Comparison of ENCODE assay signal across 9 mouse cellular contexts in genomic region chr11:54882671-54883070, GRCm38 (mm10). TPM values are rescaled to one million over a fixed set of nuclear protein-coding genes. Genes with fewer than 3 reads are reported as not detected.
A peak's percentile ranks its signal among the peaks of the same experiment; 100 is the strongest.
DNase-seq lines count a peak whose midpoint lies in the region; ATAC-seq and TF ChIP-seq lines count a peak whose summit lies in the region.
"Had no signal": no experiment of that assay in that cellular context is flagged by ENCODE, and none has a peak within 500 bp of the region (broad histone marks: within the 10 kb centered on the region; RNA-seq: fewer than 3 reads in every experiment).

No protein-coding gene starts in this region.

- no peaks in the 10 kb centered on the region for H3K27me3 ChIP-seq in hindbrain, postnatal 0 days (ENCODE audit: insufficient read depth, low read length)
- H3K27me3 ChIP-seq in hindbrain, embryonic 10.5 days (ENCODE audit: insufficient read depth, poor library complexity, severe bottlenecking): no peaks in the 10 kb centered on the region
- H3K27me3 ChIP-seq in heart, embryonic 14.5 days (ENCODE audit: control insufficient read depth, insufficient read depth, low read length): no peaks in the 10 kb centered on the region
- no peaks in the 10 kb centered on the region for H3K27me3 ChIP-seq in lung, postnatal 0 days (replicated peaks; ENCODE audit: insufficient read depth, low read length)
- no peaks in the 10 kb centered on the region for H3K27me3 ChIP-seq in midbrain, postnatal 0 days (ENCODE audit: insufficient read depth, low read length)

- 32% methylated on average over 8 of the region's 8 CpGs for WGBS in hindbrain, postnatal 0 days
- WGBS in hindbrain, embryonic 10.5 days: 38% methylated on average over 8 of the region's 8 CpGs
- 9% methylated on average over 8 of the region's 8 CpGs for WGBS in heart, embryonic 14.5 days
- 25% methylated on average over 8 of the region's 8 CpGs for WGBS in lung, postnatal 0 days
- 44% methylated on average over 8 of the region's 8 CpGs for WGBS in midbrain, postnatal 0 days

- no peaks in the 10 kb centered on the region for H3K36me3 ChIP-seq in hindbrain, postnatal 0 days (ENCODE audit: insufficient read depth, low read length)
- H3K36me3 ChIP-seq in hindbrain, embryonic 10.5 days: no peaks in the 10 kb centered on the region
- no peaks in the 10 kb centered on the region for H3K36me3 ChIP-seq in heart, embryonic 14.5 days (ENCODE audit: control insufficient read depth, insufficient read depth, low read length)
- no peaks in the 10 kb centered on the region for H3K36me3 ChIP-seq in lung, postnatal 0 days (ENCODE audit: insufficient read depth, low read length)
- no peaks in the 10 kb centered on the region for H3K36me3 ChIP-seq in midbrain, postnatal 0 days (ENCODE audit: insufficient read depth, low read length)

- no peaks in the 10 kb centered on the region for H3K9me3 ChIP-seq in hindbrain, postnatal 0 days (ENCODE audit: low read length)
- H3K9me3 ChIP-seq in hindbrain, embryonic 10.5 days: no peaks in the 10 kb centered on the region
- H3K9me3 ChIP-seq in heart, embryonic 14.5 days (ENCODE audit: control insufficient read depth, low read length): no peaks in the 10 kb centered on the region
- no peaks in the 10 kb centered on the region for H3K9me3 ChIP-seq in lung, postnatal 0 days (ENCODE audit: low read length)
- no peaks in the 10 kb centered on the region for H3K9me3 ChIP-seq in midbrain, postnatal 0 days (ENCODE audit: low read length)

- ATAC-seq in hindbrain, postnatal 0 days: no peak
- no peak for ATAC-seq in heart, embryonic 14.5 days (ENCODE audit: insufficient number of reproducible peaks, insufficient read depth, low FRiP score, low read depth)
- ATAC-seq in lung, postnatal 0 days: peak; percentile 52
- ATAC-seq in midbrain, postnatal 0 days (ENCODE audit: low FRiP score): no peak

- no peak overlapping the region for H3K27ac ChIP-seq in hindbrain, postnatal 0 days
- no peak overlapping the region for H3K27ac ChIP-seq in hindbrain, embryonic 10.5 days
- peak overlapping the region; percentile 79 to 88 for H3K27ac ChIP-seq in heart, embryonic 14.5 days (replicated peaks in 1 of 2; ENCODE audit: control insufficient read depth in 1 of 2, insufficient read depth in 1 of 2, low read depth in 2 of 2, low read length in 2 of 2)
- peak overlapping the region; percentile 68 for H3K27ac ChIP-seq in lung, postnatal 0 days (ENCODE audit: low read length)
- no peak overlapping the region for H3K27ac ChIP-seq in midbrain, postnatal 0 days (ENCODE audit: low read depth, low read length)

- no peaks in the 10 kb centered on the region for H3K4me1 ChIP-seq in hindbrain, postnatal 0 days (ENCODE audit: insufficient read depth, low read length)
- peaks cover 29% of the 10 kb centered on the region for H3K4me1 ChIP-seq in hindbrain, embryonic 10.5 days (replicated peaks)
- H3K4me1 ChIP-seq in heart, embryonic 14.5 days (ENCODE audit: control insufficient read depth in 2 of 2, insufficient read depth in 2 of 2, low read length in 2 of 2): peaks cover 33 to 43% of the 10 kb centered on the region in 2 experiments
- peaks cover 12% of the 10 kb centered on the region; the same call in 1 of the 2 replicates for H3K4me1 ChIP-seq in lung, postnatal 0 days (ENCODE audit: insufficient read depth, low read depth, low read length)
- no peaks in the 10 kb centered on the region for H3K4me1 ChIP-seq in midbrain, postnatal 0 days (ENCODE audit: insufficient read depth, low read length)

- no peak overlapping the region for H3K4me2 ChIP-seq in hindbrain, postnatal 0 days (ENCODE audit: low read depth, low read length)
- H3K4me2 ChIP-seq in heart, embryonic 14.5 days (ENCODE audit: low read length): no peak overlapping the region
- no peak overlapping the region for H3K4me2 ChIP-seq in lung, postnatal 0 days (replicated peaks; ENCODE audit: low read depth, low read length)
- no peak overlapping the region for H3K4me2 ChIP-seq in midbrain, postnatal 0 days (ENCODE audit: low read depth, low read length, poor library complexity, severe bottlenecking)

- H3K4me3 ChIP-seq in hindbrain, postnatal 0 days (ENCODE audit: low read length): no peak overlapping the region
- no peak overlapping the region for H3K4me3 ChIP-seq in hindbrain, embryonic 10.5 days
- H3K4me3 ChIP-seq in heart, embryonic 14.5 days (ENCODE audit: control insufficient read depth in 1 of 2, insufficient read depth in 1 of 2, low read depth in 1 of 2, low read length in 2 of 2): no peak overlapping the region
- no peak overlapping the region for H3K4me3 ChIP-seq in lung, postnatal 0 days (ENCODE audit: low read depth, low read length)
- no peak overlapping the region for H3K4me3 ChIP-seq in midbrain, postnatal 0 days (ENCODE audit: low read depth, low read length)

- DNase-seq in hindbrain, postnatal 0 days (ENCODE audit: low spot score): peak; percentile 16
- no peak for DNase-seq in hindbrain, embryonic 10.5 days (ENCODE audit: low spot score)
- peak; percentile 55 for DNase-seq in adrenal gland, adult 8-10 months
- DNase-seq in lung, postnatal 0 days (ENCODE audit: low spot score): peak; percentile 89
- DNase-seq in midbrain, postnatal 0 days (ENCODE audit: low spot score): no peak
- DNase-seq in cerebellum, postnatal 4 days (ENCODE audit: low spot score in 2 of 2): no peak
- no peak for DNase-seq in left cerebral cortex, adult 18-20 months (ENCODE audit: low spot score in 2 of 2)
- DNase-seq: thymus, postnatal 14 days had no signal

- TF ChIP-seq EP300 in lung, postnatal 0 days (IDR thresholded peaks at IDR 0.05): peak; percentile 80

- peak; percentile 16; the same call in 1 of the 2 replicates for TF ChIP-seq CTCF in hindbrain, postnatal 0 days (IDR thresholded peaks at IDR 0.05; ENCODE audit: low read depth)
- TF ChIP-seq CTCF in lung, postnatal 0 days (IDR thresholded peaks at IDR 0.05): peak; percentile 53
- no peak for TF ChIP-seq CTCF in midbrain, postnatal 0 days (IDR thresholded peaks at IDR 0.05)

- H3K9ac ChIP-seq in hindbrain, postnatal 0 days (replicated peaks; ENCODE audit: low read length): no peak overlapping the region
- peak overlapping the region; percentile 54 for H3K9ac ChIP-seq in heart, embryonic 14.5 days (ENCODE audit: low read length)
- no peak overlapping the region for H3K9ac ChIP-seq in lung, postnatal 0 days (replicated peaks; ENCODE audit: low read depth)
- no peak overlapping the region for H3K9ac ChIP-seq in midbrain, postnatal 0 days (replicated peaks; ENCODE audit: low read length, poor library complexity, severe bottlenecking)

RNA-seq across cellular contexts. Expression of gene Hint1, which starts 16.5 kb away (rescaled TPM):
- 521 and 547 TPM in 2 replicates for total RNA-seq in hindbrain, postnatal 0 days (2014; rRNA removed)
- 1,077 and 1,085 TPM in 2 replicates for polyA plus RNA-seq in hindbrain, postnatal 0 days (2015; fragmentation: Nextera tagmentation; extraction: Ambion mirVana)
- 626 and 627 TPM in 2 replicates for polyA plus RNA-seq in hindbrain, embryonic 10.5 days (2016; fragmentation: Nextera tagmentation; extraction: Ambion mirVana)
- 100 to 1,000 TPM; 236 to 370 (median 298) TPM for total RNA-seq in adrenal gland, adult 8-10 months (2022)
- polyA plus RNA-seq in heart, embryonic 14.5 days (2014; fragmentation: Nextera tagmentation; extraction: Ambion mirVana): 705 and 753 TPM in 2 replicates
- polyA plus RNA-seq in lung, postnatal 0 days (2015; fragmentation: Nextera tagmentation; extraction: Ambion mirVana): 500 and 528 TPM in 2 replicates
- total RNA-seq in midbrain, postnatal 0 days (2014; rRNA removed): 475 and 586 TPM in 2 replicates
- polyA plus RNA-seq in midbrain, postnatal 0 days (2015; fragmentation: Nextera tagmentation; extraction: Ambion mirVana): 1,006 and 1,130 TPM in 2 replicates
- total RNA-seq in left cerebral cortex, adult 18-20 months (2021): 100 to 1,000 TPM; 262 to 270 TPM

RNA-seq across cellular contexts. Expression of gene Gpx3, which starts 19.6 kb away (rescaled TPM):
- total RNA-seq in hindbrain, postnatal 0 days (2014; rRNA removed): 28.5 and 30.5 TPM in 2 replicates
- 78.0 and 78.1 TPM in 2 replicates for polyA plus RNA-seq in hindbrain, postnatal 0 days (2015; fragmentation: Nextera tagmentation; extraction: Ambion mirVana)
- polyA plus RNA-seq in hindbrain, embryonic 10.5 days (2016; fragmentation: Nextera tagmentation; extraction: Ambion mirVana): 108 and 121 TPM in 2 replicates
- 100 to 1,000 TPM in 3 of 4 experiments, 10 to 100 TPM in 1; 89.1 to 315 (median 150) TPM for total RNA-seq in adrenal gland, adult 8-10 months (2022)
- polyA plus RNA-seq in heart, embryonic 14.5 days (2014; fragmentation: Nextera tagmentation; extraction: Ambion mirVana): 1,228 and 1,448 TPM in 2 replicates
- 342 and 535 TPM in 2 replicates for polyA plus RNA-seq in lung, postnatal 0 days (2015; fragmentation: Nextera tagmentation; extraction: Ambion mirVana)
- total RNA-seq in midbrain, postnatal 0 days (2014; rRNA removed): 14.6 and 23.1 TPM in 2 replicates
- polyA plus RNA-seq in midbrain, postnatal 0 days (2015; fragmentation: Nextera tagmentation; extraction: Ambion mirVana): 69.3 and 70.3 TPM in 2 replicates
- 10 to 100 TPM in 1 of 2 experiments, 1 to 10 TPM in 1; 8.6 to 10.3 TPM for total RNA-seq in left cerebral cortex, adult 18-20 months (2021)

RNA-seq across cellular contexts. Expression of gene Lyrm7, which starts 22.0 kb away (rescaled TPM):
- total RNA-seq in hindbrain, postnatal 0 days (2014; rRNA removed): 2.6 and 3.1 TPM in 2 replicates
- polyA plus RNA-seq in hindbrain, postnatal 0 days (2015; fragmentation: Nextera tagmentation; extraction: Ambion mirVana): 5.1 and 5.7 TPM in 2 replicates
- polyA plus RNA-seq in hindbrain, embryonic 10.5 days (2016; fragmentation: Nextera tagmentation; extraction: Ambion mirVana): 3.0 and 5.2 TPM in 2 replicates
- total RNA-seq in adrenal gland, adult 8-10 months (2022): 10 to 100 TPM in 2 of 4 experiments, 1 to 10 TPM in 2; 3.4 to 14.4 (median 9.6) TPM
- 17.5 and 21.7 TPM in 2 replicates for polyA plus RNA-seq in heart, embryonic 14.5 days (2014; fragmentation: Nextera tagmentation; extraction: Ambion mirVana)
- 2.3 and 3.1 TPM in 2 replicates for polyA plus RNA-seq in lung, postnatal 0 days (2015; fragmentation: Nextera tagmentation; extraction: Ambion mirVana)
- total RNA-seq in midbrain, postnatal 0 days (2014; rRNA removed): 3.2 and 5.2 TPM in 2 replicates
- polyA plus RNA-seq in midbrain, postnatal 0 days (2015; fragmentation: Nextera tagmentation; extraction: Ambion mirVana): 7.9 and 8.8 TPM in 2 replicates
- 10 to 100 TPM; 30.1 to 31.1 TPM for total RNA-seq in left cerebral cortex, adult 18-20 months (2021)

Comparison
In these comparisons a context has a peak if more than half of its experiments do, and no peak if none do; other contexts are left out.
1. DNase-seq: peak in hindbrain, postnatal 0 days (single experiment), adrenal gland, adult 8-10 months (single experiment) and lung, postnatal 0 days (single experiment); none in hindbrain, embryonic 10.5 days (single experiment), midbrain, postnatal 0 days (single experiment), cerebellum, postnatal 4 days (0 of 2) and left cerebral cortex, adult 18-20 months (0 of 2).
2. H3K27ac ChIP-seq: peak in heart, embryonic 14.5 days (2 of 2) and lung, postnatal 0 days (single experiment); none in hindbrain, postnatal 0 days (single experiment), hindbrain, embryonic 10.5 days (single experiment) and midbrain, postnatal 0 days (single experiment).